Mouse (Mus musculus) midbrain, embryonic 15.5 days (tissue): Measurements from ENCODE around the gene Epm2aip1. TPM values are rescaled to one million over a fixed set of nuclear protein-coding genes. Genes with fewer than 3 reads are reported as not detected.
A peak's percentile ranks its signal among the peaks of the same experiment; 100 is the strongest.

Source experiments
- ATAC-seq: fragments of 200-750 bp; cut with Nextera tagmentation; replicated peaks from 2 replicates; pipeline ENCODE4 v1.8.0; 2017; ENCODE audit warnings: moderate TSS enrichment
- H3K27ac ChIP-seq: fragments of 300-500 bp; sonication (generic); 2 replicates; pipeline ENCODE4 v1.5.1; 2015; ENCODE audit warnings: mild to moderate bottlenecking, inconsistent platforms
- H3K27me3 ChIP-seq: fragments of 300-500 bp; sonication (generic); replicated peaks from 2 replicates; pipeline ENCODE4 v1.6.1; 2015; ENCODE audit warnings: inconsistent platforms
- H3K36me3 ChIP-seq: fragments of 300-500 bp; sonication (generic); replicated peaks from 2 replicates; pipeline ENCODE4 v1.6.1; 2015; ENCODE audit warnings: inconsistent platforms
- H3K4me1 ChIP-seq: fragments of 300-500 bp; sonication (generic); 2 replicates; pipeline ENCODE4 v1.6.1; 2015; ENCODE audit warnings: inconsistent platforms
- H3K4me2 ChIP-seq: fragments of 300-500 bp; sonication (generic); 2 replicates; pipeline ENCODE4 v1.6.1; 2015; ENCODE audit warnings: inconsistent platforms, mild to moderate bottlenecking, moderate library complexity
- H3K4me3 ChIP-seq: fragments of 300-500 bp; sonication (generic); 2 replicates; pipeline ENCODE4 v1.5.1; 2015; ENCODE audit warnings: mild to moderate bottlenecking, inconsistent platforms
- H3K9ac ChIP-seq: fragments of 300-500 bp; sonication (generic); 2 replicates; pipeline ENCODE4 v1.6.1; 2015; ENCODE audit warnings: mild to moderate bottlenecking, inconsistent platforms
- H3K9me3 ChIP-seq: fragments of 300-500 bp; sonication (generic); 2 replicates; pipeline ENCODE4 v1.6.1; 2016; ENCODE audit warnings: inconsistent platforms
- WGBS: fragments of 180-500 bp; shearing (Covaris S2); methylation state at CpG from one replicate; pipeline ENCODE4 v1.1.7; 2015; ENCODE audit warnings: mixed read lengths; 5-methylcytosine and 5-hydroxymethylcytosine counted together
- polyA plus RNA-seq: library from polyadenylated mRNA; unstranded; fragments of >200 nt; fragmentation: Nextera tagmentation; extraction: Ambion mirVana; gene quantifications from 2 replicates; pipeline ENCODE4 v1.2.1, GENCODE M21; 2015

Gene Epm2aip1
- 60.4 and 68.6 TPM in 2 replicates for polyA plus RNA-seq

DNA sequence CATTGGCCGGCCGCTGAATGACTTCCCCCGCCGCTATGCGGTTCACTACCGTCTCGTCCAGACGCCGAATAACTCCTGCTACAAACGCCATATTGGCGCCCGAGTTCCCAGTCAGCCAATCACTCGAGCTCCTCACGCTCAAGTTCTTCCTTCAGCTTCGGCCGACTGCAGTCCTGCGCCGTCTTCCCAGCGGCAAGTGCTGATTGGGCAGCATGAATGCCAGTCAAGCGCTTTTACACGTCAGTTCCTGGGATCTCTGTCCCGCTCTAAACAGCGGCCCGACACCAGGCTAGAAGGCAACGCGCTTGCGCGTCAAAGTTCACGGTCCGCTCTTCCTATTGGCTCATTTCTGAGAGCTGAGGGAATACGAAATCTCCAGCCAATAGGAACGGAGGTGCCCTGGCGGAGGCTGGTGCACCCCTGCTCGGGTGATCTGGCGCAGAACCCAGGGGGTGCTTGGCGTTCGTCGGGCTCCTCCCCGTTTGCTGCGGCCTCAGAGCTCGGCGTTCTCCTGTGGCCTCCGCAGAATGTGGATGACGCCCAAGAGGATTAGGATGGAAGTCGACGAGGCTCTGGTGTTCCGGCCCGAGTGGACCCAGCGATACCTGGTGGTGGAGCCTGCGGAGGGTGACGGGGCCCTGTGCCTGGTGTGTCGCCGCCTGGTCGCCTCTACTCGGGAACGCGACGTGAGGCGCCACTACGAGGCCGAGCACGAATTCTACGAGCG lies at the start of gene Epm2aip1, which contains the start of gene Mlh1:
Gene Epm2aip1, plus strand, starts transcription at position 496 of the 727 bp plus-strand sequence.
Gene Mlh1, minus strand, starts transcription at position 358 of the 727 bp plus-strand sequence.
- peaks cover 49% of the 10 kb centered on the region for H3K4me1 ChIP-seq
- H3K9ac ChIP-seq, result peak within 1 kb of the TSS; percentile 91
- H3K4me3 ChIP-seq, result peak within 1 kb of the TSS; percentile 96
- 1% methylated on average over 64 of the region's 64 CpGs for WGBS
- H3K4me2 ChIP-seq, result peak within 1 kb of the TSS; percentile 76
- H3K9me3 ChIP-seq, result no peaks in the 10 kb centered on the region
- peaks cover 2% of the 10 kb centered on the region; the same call in 1 of the 2 replicates for H3K36me3 ChIP-seq
- no peaks in the 10 kb centered on the region for H3K27me3 ChIP-seq
- peak; percentile 100 for ATAC-seq
- H3K27ac ChIP-seq, result peak within 1 kb of the TSS; percentile 98

DNA sequence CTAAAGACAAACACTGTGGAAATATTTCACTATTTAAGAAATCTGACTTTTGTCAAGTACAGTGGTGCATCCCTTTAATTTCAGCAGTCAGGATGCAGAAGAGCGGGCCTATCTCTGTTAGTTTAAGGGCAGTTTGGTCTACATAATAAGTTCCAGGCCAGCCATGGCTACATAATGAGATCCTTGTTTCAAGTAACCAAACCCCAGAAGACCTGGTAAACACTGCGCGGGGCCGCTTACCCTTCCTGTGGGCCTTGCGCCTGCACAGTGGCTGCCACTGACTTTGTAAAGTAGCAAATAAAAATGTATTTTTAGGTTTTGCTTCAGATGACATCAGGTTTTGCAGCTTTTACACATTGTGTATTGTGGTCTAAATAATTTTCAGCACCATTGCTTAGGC lies 48.3 kb upstream of the Epm2aip1 start:
- H3K4me1 ChIP-seq, result no peaks in the 10 kb centered on the region
- 97% methylated on average over 5 of the region's 5 CpGs for WGBS
- H3K27me3 ChIP-seq, result no peaks in the 10 kb centered on the region
- no peak for ATAC-seq
- H3K36me3 ChIP-seq, result peaks cover 34% of the 10 kb centered on the region
- no peak overlapping the region for H3K4me3 ChIP-seq
- no peak overlapping the region for H3K4me2 ChIP-seq
- no peak overlapping the region for H3K27ac ChIP-seq
- no peak overlapping the region for H3K9ac ChIP-seq
- no peaks in the 10 kb centered on the region for H3K9me3 ChIP-seq

DNA sequence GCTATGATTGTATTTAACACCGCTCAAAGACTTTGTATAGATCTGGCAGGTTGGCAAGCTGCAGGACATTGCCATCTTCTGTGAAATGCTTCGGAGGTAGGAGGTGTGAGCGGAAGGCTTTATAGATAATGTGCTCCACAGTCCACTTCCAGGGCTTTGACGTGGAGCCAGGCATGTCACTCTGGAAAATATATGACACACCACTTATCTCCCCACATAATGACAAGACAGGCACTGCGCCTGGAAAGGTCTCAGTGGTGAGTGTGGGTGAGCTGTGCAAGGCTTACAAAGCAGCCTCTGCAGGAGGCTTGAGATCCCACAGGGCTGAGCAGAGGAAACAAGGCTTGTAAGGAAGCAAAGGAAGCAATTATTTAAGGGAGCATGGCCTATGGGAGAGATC lies 43.3 kb upstream of the Epm2aip1 start:
- Histone ChIP-seq H3K4me3 (no peak overlapping the region), H3K4me2 (no peak overlapping the region), H3K9ac (no peak overlapping the region), H3K27me3 (no peaks in the 10 kb centered on the region), H3K9me3 (no peaks in the 10 kb centered on the region), H3K27ac (no peak overlapping the region), H3K36me3 (peaks cover 38% of the 10 kb centered on the region), H3K4me1 (no peaks in the 10 kb centered on the region)
- 93% methylated on average over 5 of the region's 5 CpGs for WGBS
- no peak for ATAC-seq

DNA sequence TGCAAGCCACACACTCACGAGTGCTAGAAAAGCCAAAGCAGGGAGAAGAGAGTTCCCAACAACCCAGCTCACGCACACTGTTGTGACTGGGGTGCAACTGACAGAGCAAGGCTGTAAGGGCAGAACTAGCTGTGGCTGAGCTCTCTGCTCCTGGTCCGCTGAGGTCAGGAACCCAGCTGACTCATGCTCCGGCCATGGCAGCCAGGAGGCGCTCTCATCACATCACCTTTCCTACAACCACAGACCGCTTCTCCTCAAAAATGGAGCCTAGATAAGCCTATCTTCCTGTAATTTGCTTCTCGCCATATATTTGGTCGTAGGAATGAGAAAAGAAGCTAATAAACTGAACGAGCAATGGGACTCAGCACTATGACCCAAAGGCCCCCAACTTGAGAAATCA lies 37.0 kb upstream of the Epm2aip1 start:
- H3K9ac ChIP-seq, result no peak overlapping the region
- no peaks in the 10 kb centered on the region for H3K9me3 ChIP-seq
- no peak overlapping the region for H3K4me3 ChIP-seq
- WGBS, result 91% methylated on average over 9 of the region's 9 CpGs
- no peak overlapping the region for H3K4me2 ChIP-seq
- H3K27ac ChIP-seq, result no peak overlapping the region
- peaks cover 50% of the 10 kb centered on the region; the same call in 1 of the 2 replicates for H3K36me3 ChIP-seq
- no peak for ATAC-seq
- H3K27me3 ChIP-seq, result no peaks in the 10 kb centered on the region
- no peaks in the 10 kb centered on the region for H3K4me1 ChIP-seq

DNA sequence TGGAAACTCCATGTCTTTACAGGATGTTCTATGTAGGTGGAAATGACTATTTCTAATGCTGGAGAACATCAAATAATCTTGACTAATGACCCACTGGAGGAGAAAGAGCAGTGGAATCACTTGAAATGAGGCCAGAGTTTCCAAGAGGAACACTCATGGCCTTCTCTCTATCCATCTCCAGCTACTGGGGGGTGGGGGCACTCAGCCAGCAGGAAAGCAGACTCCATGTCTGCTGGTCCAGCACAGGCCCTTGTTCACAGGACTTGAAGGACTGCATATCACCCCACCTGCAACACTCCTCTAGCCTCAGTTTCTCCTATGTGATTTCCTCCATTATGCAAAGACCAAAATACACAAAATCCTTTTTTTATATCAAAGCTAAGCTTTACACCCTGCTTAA lies 34.0 kb upstream of the Epm2aip1 start:
- Histone ChIP-seq H3K4me2 (no peak overlapping the region), H3K36me3 (peaks cover 46% of the 10 kb centered on the region; the same call in 1 of the 2 replicates), H3K4me3 (no peak overlapping the region), H3K4me1 (no peaks in the 10 kb centered on the region), H3K27ac (no peak overlapping the region), H3K9me3 (no peaks in the 10 kb centered on the region), H3K27me3 (no peaks in the 10 kb centered on the region), H3K9ac (no peak overlapping the region)
- no peak for ATAC-seq

DNA sequence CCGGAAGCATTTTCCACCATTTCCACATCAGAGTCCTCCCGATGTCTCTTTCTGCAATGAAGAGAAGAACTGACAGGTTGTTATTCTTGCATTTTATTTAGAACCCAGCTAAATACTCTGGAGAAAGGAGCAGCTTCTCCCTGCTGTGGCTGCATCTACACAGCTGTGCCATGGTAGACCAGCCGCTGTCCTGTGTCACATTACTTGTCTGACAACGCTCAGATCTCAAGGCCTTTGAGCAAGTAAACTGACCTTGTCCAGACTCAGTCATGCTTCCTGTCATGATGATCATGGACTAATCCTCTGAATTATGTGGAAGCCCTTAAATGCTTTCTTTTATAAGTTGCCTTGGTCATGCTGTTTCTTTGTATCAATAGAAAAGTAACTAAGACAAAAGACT lies 31.9 kb upstream of the Epm2aip1 start:
- no peak overlapping the region for H3K4me2 ChIP-seq
- no peak overlapping the region for H3K27ac ChIP-seq
- no peaks in the 10 kb centered on the region for H3K27me3 ChIP-seq
- no peaks in the 10 kb centered on the region for H3K9me3 ChIP-seq
- WGBS, result 59% methylated on average over 4 of the region's 4 CpGs
- H3K36me3 ChIP-seq, result peaks cover 38% of the 10 kb centered on the region; the same call in 1 of the 2 replicates
- no peaks in the 10 kb centered on the region for H3K4me1 ChIP-seq
- H3K9ac ChIP-seq, result no peak overlapping the region
- H3K4me3 ChIP-seq, result no peak overlapping the region
- ATAC-seq, result no peak

DNA sequence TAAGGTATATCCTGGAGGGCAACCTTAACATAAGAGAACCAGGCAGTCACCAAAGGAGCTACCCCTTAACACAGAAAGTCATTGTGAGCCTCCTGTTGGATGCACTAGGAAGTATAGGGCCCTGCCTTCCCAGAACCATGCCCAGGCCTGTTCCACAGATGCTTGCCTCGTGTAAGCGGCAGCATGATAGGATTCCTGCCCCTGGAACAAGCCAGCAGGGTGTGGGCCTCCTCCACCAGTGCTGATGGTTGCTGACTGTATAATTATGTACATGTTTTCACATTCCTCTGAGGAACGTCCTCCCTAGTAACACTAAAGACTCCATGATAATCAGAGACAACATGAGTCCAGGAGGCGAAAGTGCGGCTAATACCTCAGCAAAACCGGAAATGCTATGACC lies 28.3 kb upstream of the Epm2aip1 start:
- Histone ChIP-seq H3K27ac (no peak overlapping the region), H3K4me2 (no peak overlapping the region), H3K36me3 (peaks cover 19% of the 10 kb centered on the region; the same call in 1 of the 2 replicates), H3K4me3 (no peak overlapping the region), H3K4me1 (no peaks in the 10 kb centered on the region), H3K27me3 (no peaks in the 10 kb centered on the region), H3K9me3 (no peaks in the 10 kb centered on the region), H3K9ac (no peak overlapping the region)
- ATAC-seq, result no peak
- WGBS, result 91% methylated on average over 6 of the region's 6 CpGs

DNA sequence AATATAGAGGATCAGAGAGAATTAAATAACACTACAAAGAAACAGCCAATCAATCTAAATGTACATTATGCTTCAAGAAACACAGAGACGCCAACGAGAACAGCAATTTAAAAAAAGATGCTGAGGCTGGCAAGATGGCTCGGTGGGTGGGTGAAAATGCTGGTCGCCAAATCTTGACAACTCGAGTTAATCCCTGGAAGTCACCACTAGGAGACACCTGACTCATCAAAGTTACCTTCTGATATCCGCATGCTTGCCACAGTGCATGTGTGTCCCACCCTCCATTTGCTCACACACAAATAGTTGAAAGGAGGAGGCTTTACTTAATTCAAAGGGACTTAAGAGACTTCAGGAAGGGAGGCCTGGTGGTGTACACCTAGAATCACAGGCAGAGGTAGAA lies 26.2 kb upstream of the Epm2aip1 start:
- H3K4me1 ChIP-seq, result no peaks in the 10 kb centered on the region
- no peaks in the 10 kb centered on the region for H3K9me3 ChIP-seq
- H3K27ac ChIP-seq, result no peak overlapping the region
- ATAC-seq, result no peak
- H3K27me3 ChIP-seq, result no peaks in the 10 kb centered on the region
- 75% methylated on average over 6 of the region's 6 CpGs for WGBS
- peaks cover 10% of the 10 kb centered on the region; the same call in 1 of the 2 replicates for H3K36me3 ChIP-seq
- H3K4me2 ChIP-seq, result no peak overlapping the region
- no peak overlapping the region for H3K9ac ChIP-seq
- no peak overlapping the region for H3K4me3 ChIP-seq

DNA sequence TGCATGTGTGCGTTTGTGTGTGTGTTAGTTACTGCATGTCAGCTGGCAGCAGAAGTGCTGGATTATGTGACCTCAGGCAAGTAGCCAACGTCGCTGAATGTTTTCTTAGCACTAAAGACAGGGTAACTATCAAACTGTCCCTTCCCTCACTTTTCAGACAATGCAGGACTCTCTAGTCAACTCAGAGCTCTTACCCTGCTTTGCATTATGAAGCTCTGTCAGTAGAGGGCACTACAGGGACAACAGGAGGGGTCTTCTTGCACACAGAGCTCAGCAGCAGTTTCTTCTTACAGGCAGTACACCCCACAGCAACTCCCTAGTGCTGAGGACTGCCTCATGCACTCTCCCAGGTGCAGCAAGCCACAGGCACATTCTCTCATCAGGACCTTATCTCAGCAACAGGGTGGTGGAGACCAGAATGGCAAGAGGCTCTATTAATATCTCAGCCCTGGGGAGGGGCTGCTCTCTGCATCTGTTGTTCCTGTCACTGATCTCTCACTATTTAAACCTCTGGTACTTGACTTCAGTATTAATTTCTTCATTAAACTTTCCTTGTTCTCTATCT lies 24.0 kb upstream of the Epm2aip1 start:
- WGBS, result 91% methylated on average over 3 of the region's 3 CpGs
- H3K27me3 ChIP-seq, result no peaks in the 10 kb centered on the region
- no peaks in the 10 kb centered on the region for H3K9me3 ChIP-seq
- peaks cover 4% of the 10 kb centered on the region; the same call in 1 of the 2 replicates for H3K36me3 ChIP-seq
- no peak overlapping the region for H3K27ac ChIP-seq
- no peak for ATAC-seq
- H3K4me2 ChIP-seq, result no peak overlapping the region
- H3K4me1 ChIP-seq, result no peaks in the 10 kb centered on the region
- H3K4me3 ChIP-seq, result no peak overlapping the region
- H3K9ac ChIP-seq, result no peak overlapping the region

DNA sequence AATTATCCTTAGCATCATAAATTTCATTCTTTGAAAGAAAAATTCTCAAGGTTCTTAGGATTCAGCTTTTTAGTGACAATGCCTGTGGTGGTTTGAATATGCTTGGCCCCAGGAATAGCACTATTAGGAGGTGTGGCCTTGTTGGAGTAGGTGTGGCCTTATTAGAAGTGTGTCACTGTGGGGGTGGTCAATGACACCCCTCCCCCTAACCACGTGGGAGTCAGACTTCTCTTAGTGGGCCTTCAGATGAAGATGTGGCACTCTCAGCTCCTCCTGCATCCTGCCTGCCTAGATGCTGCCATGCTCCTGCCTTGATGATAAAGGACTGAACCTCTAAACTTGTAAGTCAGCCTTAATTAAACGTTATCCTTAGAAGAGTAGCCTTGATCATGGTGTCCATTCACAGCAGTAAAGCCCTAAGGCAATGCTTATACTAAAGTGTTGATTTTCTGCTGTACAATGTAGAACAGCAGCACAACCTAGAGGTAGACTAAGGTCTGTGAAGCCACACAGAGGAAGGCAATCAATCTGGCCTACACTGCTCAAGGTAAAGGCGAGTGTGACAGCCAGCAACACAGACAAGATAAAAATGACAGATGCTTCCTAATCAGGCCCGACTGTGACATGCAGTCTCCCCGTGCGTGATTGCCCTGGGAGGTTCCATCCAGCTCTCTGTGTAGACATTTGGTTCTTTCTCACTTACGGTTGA lies 19.4 kb upstream of the Epm2aip1 start:
- H3K27ac ChIP-seq, result no peak overlapping the region
- WGBS, result 80% methylated on average over 7 of the region's 7 CpGs
- H3K27me3 ChIP-seq, result no peaks in the 10 kb centered on the region
- ATAC-seq, result no peak
- no peak overlapping the region for H3K4me3 ChIP-seq
- H3K4me2 ChIP-seq, result no peak overlapping the region
- H3K4me1 ChIP-seq, result no peaks in the 10 kb centered on the region
- no peak overlapping the region for H3K9ac ChIP-seq
- no peaks in the 10 kb centered on the region for H3K9me3 ChIP-seq
- H3K36me3 ChIP-seq, result peaks cover 20% of the 10 kb centered on the region

DNA sequence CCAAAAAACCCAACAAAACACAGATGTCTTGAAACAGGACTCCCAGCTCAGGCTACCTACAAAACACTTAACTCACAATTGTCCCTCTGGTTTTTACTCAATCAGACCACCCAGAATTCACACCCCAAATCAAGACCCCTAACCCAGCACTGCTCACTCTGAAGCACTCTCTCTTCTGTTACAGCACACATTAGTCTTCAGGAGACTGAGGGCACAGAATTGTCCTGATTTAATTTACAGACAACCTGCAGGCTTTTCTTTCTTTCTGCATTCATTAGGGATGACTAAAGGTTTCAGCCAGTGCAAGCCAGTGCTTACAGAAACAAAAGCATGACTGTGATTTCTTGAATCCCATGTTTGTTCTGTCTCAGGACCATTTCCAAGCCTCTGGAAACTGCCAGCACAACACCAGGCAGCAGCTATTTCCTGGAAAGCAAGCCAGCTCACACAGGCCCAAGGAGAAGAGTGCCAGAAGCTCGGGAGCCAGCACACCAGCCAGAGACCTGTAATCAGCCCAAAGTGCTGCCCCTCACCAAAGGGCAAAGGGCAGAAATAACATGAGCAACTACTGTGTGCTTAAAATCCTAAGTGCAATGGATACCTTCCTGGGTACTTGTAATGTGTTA lies 11.3 kb upstream of the Epm2aip1 start:
- no peak overlapping the region for H3K4me3 ChIP-seq
- H3K9me3 ChIP-seq, result no peaks in the 10 kb centered on the region
- peaks cover 35% of the 10 kb centered on the region for H3K36me3 ChIP-seq
- ATAC-seq, result no peak
- no peak overlapping the region for H3K4me2 ChIP-seq
- no peak overlapping the region for H3K27ac ChIP-seq
- no peaks in the 10 kb centered on the region for H3K4me1 ChIP-seq
- WGBS, result 62% methylated on average over 1 of the region's 1 CpGs
- H3K9ac ChIP-seq, result no peak overlapping the region
- no peaks in the 10 kb centered on the region for H3K27me3 ChIP-seq

DNA sequence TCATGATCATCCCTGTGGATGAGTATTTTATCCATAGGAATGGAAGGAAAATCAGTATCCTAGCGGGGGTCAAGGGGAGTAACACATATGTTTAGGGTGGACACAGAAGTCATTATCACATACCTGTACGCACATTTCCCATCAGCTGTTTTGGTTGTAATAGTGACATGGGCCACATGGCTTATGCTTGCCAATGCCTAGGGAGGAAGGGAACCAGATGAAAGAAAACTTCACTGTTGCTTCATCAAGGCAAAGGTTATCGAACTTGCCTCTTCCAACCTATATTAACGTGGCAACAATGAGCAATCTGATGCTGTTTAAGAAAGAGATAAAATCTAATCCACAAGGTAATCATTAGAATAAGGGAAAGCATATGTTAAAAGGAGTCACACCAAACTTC lies 10.4 kb upstream of the Epm2aip1 start:
- Histone ChIP-seq H3K4me2 (no peak overlapping the region), H3K4me3 (no peak overlapping the region), H3K27me3 (no peaks in the 10 kb centered on the region), H3K36me3 (peaks cover 35% of the 10 kb centered on the region), H3K9ac (no peak overlapping the region), H3K4me1 (no peaks in the 10 kb centered on the region), H3K27ac (no peak overlapping the region), H3K9me3 (no peaks in the 10 kb centered on the region)
- ATAC-seq, result no peak
- WGBS, result 95% methylated on average over 4 of the region's 4 CpGs
